Mouse (Mus musculus) midbrain, postnatal 0 days (tissue): ENCODE measurements around the gene Plekhg6. TPM values are rescaled to one million over a fixed set of nuclear protein-coding genes. Genes with fewer than 3 reads are reported as not detected.

ENCODE experiments used
- ATAC-seq: fragments of 200-750 bp; cut with Nextera tagmentation; 2 replicates; pipeline ENCODE4 v1.8.0; 2017; ENCODE audit warnings: moderate number of reproducible peaks, mild to moderate bottlenecking, moderate TSS enrichment, moderate library complexity; ENCODE audit not compliant: low FRiP score
- DNase-seq: peaks from one replicate; pipeline ENCODE4 v3.0.0-alpha.2; 2015; ENCODE audit warnings: low spot score
- H3K27ac ChIP-seq: fragments of 300-500 bp; sonication (generic); 2 replicates; pipeline ENCODE4 v1.5.1; 2014; ENCODE audit warnings: low read depth, mild to moderate bottlenecking, low read length, mixed read lengths
- H3K27me3 ChIP-seq: fragments of 300-500 bp; sonication (generic); 2 replicates; pipeline ENCODE4 v1.6.1; 2014; ENCODE audit warnings: low read length, control low read depth, mixed read lengths; ENCODE audit not compliant: insufficient read depth
- H3K36me3 ChIP-seq: fragments of 300-500 bp; sonication (generic); 2 replicates; pipeline ENCODE4 v1.6.1; 2014; ENCODE audit warnings: low read length, control low read depth, mixed read lengths; ENCODE audit not compliant: insufficient read depth
- H3K4me1 ChIP-seq: fragments of 300-500 bp; sonication (generic); 2 replicates; pipeline ENCODE4 v1.6.1; 2014; ENCODE audit warnings: mild to moderate bottlenecking, control low read depth, antibody characterized with exemption, low read length, mixed read lengths; ENCODE audit not compliant: insufficient read depth
- H3K4me2 ChIP-seq: fragments of 300-500 bp; sonication (generic); 2 replicates; pipeline ENCODE4 v1.6.1; 2014; ENCODE audit warnings: low read depth, mild to moderate bottlenecking, low read length, mixed read lengths; ENCODE audit not compliant: poor library complexity, severe bottlenecking
- H3K4me3 ChIP-seq: fragments of 300-500 bp; sonication (generic); 2 replicates; pipeline ENCODE4 v1.5.1; 2014; ENCODE audit warnings: low read depth, mild to moderate bottlenecking, low read length, moderate library complexity
- H3K9ac ChIP-seq: fragments of 300-500 bp; sonication (generic); replicated peaks from 2 replicates; pipeline ENCODE4 v1.6.1; 2014; ENCODE audit warnings: mild to moderate bottlenecking, low read length, moderate library complexity, mixed read lengths; ENCODE audit not compliant: poor library complexity, severe bottlenecking
- H3K9me3 ChIP-seq: fragments of 300-500 bp; sonication (generic); 2 replicates; pipeline ENCODE4 v1.6.1; 2016; ENCODE audit warnings: low read length, control low read depth
- CTCF ChIP-seq: IDR thresholded peaks from 2 replicates; pipeline ENCODE4 v1.5.1; 2016; ENCODE audit warnings: antibody characterized with exemption, mild to moderate bottlenecking
- WGBS: fragments of 180-500 bp; shearing (Covaris S2); extraction: QIAGEN DNeasy Blood & Tissue Kit; methylation state at CpG from one replicate; pipeline ENCODE4 v1.1.7; 2014; 5-methylcytosine and 5-hydroxymethylcytosine counted together
- polyA plus RNA-seq: library from polyadenylated mRNA; unstranded; fragments of >200 nt; fragmentation: Nextera tagmentation; extraction: Ambion mirVana; gene quantifications from 2 replicates; pipeline ENCODE4 v1.2.1, GENCODE M21; 2015
- total RNA-seq: library from RNA; depleted of rRNA; stranded (reverse); fragments of >200 nt; gene quantifications from 2 replicates; pipeline ENCODE4 v1.2.3, GENCODE M21; 2014; rRNA removed

The Plekhg6 gene
- total RNA-seq: 0.22 and 0.24 TPM in 2 replicates
- 0.35 and 0.54 TPM in 2 replicates for polyA plus RNA-seq

DNA sequence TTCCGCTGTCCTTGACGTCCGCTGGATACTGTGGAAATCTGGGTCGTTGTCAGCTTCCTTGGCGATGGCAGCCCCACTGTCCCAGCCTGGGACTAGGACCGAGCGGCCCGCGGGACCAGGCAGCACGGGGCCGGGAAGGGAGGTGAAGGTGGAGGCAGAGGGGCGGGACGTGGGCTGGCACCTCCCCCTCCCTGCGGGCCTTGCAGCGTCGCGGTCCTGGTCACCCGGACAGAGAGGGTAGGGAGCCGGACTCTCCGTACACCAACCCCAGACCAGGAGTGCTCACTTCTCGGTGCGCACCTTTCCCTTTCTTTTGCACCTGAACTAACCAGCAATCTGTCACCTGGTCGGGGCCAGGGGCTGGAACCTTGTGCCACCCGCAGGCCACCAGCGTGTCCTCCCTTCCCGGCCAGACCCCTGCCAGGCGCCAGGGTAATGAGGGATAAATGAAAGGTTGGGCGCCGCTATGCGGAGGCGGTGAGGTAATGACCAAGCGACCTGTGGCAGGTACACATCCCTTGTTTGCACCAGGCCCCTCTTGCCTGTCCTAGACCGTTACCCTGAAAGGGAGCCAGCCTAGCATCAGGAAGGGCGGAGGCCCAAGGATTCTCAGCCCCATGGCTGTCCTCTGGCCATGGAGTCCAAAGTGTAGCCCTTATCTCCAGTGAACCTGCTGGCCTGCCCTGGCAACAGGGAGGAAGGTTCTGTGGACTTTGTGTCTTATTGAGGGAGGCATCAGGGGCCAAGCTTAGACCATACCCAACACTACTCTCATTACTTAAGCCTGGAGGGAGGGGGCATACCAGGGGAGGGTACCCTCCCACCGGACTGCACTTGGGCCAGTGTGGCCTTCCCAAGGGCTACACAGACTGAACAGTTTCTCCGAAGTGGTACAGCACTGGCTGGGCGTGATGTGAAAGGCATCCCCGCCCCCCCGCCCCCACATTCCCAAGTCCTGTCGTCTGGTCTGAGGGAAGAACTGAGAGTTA lies at the start of gene Plekhg6:
Plekhg6 (minus strand) TSS at position 422 of the 989 bp plus-strand sequence.
- H3K4me1 ChIP-seq: peaks cover 8% of the 10 kb centered on the region; the same call in 1 of the 2 replicates
- peaks cover 49% of the 10 kb centered on the region for H3K27me3 ChIP-seq
- no peak within 1 kb of the TSS for H3K27ac ChIP-seq
- H3K4me3 ChIP-seq: peak within 1 kb of the TSS; percentile 37
- TF ChIP-seq CTCF: 0 out of 2 replicates have a peak, but pooled peaks have one; percentile 4
- ATAC-seq (peak; percentile 40), DNase-seq (no peak)
- H3K9ac ChIP-seq: peak within 1 kb of the TSS; percentile 46; the same call in 1 of the 2 replicates
- no peaks in the 10 kb centered on the region for H3K36me3 ChIP-seq
- WGBS: 14% methylated on average over 32 of the region's 40 CpGs
- H3K9me3 ChIP-seq: no peaks in the 10 kb centered on the region
- H3K4me2 ChIP-seq: peak within 1 kb of the TSS; percentile 69

DNA sequence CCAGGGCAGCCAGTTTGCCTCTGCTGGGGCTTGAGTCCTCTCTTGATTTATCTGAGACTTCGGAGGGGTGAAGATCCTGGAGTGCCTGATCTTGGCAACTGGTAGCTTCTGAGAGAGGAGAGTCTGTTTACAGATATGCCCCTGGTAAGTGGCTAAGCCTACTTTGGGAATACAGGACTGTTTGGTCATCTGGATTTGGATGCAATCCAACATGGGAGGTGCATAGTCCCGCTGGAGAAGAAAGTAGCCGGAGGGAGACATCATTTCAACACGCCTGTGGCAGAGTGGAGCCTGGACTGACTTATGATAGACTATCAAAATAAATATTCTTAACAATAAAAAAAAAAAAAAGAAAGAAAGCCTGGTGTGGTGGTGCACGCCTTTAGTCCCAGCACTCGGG lies 49.1 kb upstream of the Plekhg6 start:
- WGBS: 77% methylated on average over 6 of the region's 6 CpGs
- Histone ChIP-seq H3K27me3 (no peaks in the 10 kb centered on the region), H3K27ac (no peak overlapping the region), H3K4me3 (no peak overlapping the region), H3K4me2 (no peak overlapping the region), H3K4me1 (no peaks in the 10 kb centered on the region; the same call in 1 of the 2 replicates), H3K9me3 (no peaks in the 10 kb centered on the region), H3K36me3 (no peaks in the 10 kb centered on the region), H3K9ac (no peak overlapping the region)
- DNase-seq (no peak), ATAC-seq (no peak)
- no peak for TF ChIP-seq CTCF

DNA sequence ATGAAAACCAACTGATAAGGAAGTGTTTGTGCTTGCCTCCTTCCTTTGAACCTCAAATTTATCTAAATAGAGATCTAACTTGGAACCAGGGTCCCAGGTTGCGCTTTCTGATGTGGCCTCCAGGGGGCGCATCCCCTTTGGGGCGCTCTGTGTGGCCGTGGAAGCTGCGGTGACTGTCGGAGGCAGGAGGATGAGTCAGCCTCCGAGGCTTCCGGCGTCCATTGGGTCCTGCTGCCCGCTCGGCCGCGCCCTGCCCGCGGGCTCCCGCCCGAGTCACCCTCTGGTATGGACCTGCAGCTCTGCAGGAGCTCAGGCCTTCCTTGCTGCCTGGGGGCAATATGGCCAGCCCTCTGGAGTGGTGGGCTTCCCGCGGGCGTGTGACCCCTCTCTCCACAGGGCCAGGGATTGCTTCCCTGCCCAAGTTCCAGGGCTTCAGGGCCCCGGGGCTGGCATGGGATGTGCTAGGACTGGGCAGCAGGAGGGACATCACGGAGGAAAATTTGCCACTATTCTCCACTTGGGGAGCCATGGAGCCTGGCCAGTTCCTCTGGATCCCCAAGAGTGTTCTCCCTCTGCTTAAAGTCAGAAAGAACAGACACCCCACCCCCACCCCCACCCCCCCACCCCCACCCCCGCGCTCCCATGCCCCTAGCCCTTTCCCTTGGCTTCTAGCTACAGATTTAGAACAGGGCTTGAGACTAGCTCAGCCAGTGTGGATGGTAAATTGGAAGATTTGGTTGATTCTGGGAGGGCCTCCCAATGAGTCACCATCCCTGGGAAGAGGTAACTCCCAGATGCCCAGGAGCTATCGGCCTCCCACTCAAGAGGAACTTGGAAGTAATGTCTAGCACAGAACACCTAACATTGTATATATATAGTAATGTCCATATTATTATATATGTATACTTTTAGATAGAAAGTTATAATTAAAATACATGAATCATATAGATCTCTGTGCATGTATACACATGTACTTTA lies 46.1 kb upstream of the Plekhg6 start:
- no peaks in the 10 kb centered on the region for H3K36me3 ChIP-seq
- no peaks in the 10 kb centered on the region for H3K9me3 ChIP-seq
- 3% methylated on average over 25 of the region's 25 CpGs for WGBS
- peak overlapping the region; percentile 36 for H3K4me3 ChIP-seq
- ATAC-seq: peak; percentile 89
- TF ChIP-seq CTCF: peak; percentile 86
- no peak overlapping the region for H3K27ac ChIP-seq
- H3K4me2 ChIP-seq: peak overlapping the region; percentile 74
- H3K9ac ChIP-seq: 0 out of 2 replicates have a peak overlapping the region, but pooled peaks have one; percentile 40
- peak; percentile 80 for DNase-seq
- H3K27me3 ChIP-seq: 0 out of 2 replicates have a peak, but pooled peaks cover 6% of the 10 kb centered on the region
- no peaks in the 10 kb centered on the region; the same call in none of the 2 replicates for H3K4me1 ChIP-seq

DNA sequence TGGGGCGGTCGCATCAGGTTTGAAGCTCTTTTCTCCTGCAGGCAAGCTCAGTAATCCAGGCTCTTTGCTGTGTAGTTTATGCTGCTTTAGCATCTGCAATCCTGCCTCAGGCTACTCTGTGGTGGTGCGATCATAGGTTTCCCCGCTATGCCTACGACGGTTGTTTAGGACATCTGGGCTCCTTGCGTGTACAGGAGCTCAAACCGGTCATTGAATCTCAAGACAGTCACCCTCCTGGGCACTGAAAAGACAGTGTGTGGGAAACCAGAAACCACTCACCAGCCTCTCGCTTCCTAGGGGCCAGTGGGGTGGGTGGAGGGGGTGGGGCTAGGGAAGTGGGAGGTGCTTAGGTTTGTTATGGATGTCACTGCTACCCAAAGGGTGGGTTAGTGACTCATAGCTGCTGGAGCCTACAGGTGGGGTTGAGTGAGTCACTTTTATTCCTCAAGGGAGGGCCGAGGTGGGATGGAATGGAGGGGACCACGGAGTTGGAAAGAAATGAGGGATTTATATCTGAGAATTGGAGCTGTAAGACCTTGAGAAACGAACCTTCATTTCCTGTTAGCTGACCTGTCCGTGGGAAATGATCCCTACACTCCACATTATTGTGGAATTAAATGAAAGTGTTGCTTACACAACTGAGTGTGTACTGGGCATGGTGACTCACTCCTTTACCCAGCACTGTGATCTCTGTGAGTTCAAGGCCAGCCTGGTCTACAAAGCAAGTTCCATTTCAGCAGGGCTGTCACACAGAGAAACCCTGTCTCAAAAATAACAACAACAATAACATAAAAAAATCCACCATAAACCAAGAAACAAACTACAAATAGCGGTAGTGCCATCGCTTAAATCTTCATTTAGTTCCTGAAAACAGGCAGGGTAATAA lies 44.9 kb upstream of the Plekhg6 start:
- no peak overlapping the region for H3K4me2 ChIP-seq
- no peak for TF ChIP-seq CTCF
- no peak overlapping the region for H3K9ac ChIP-seq
- WGBS: 61% methylated on average over 15 of the region's 15 CpGs
- H3K9me3 ChIP-seq: no peaks in the 10 kb centered on the region
- no peaks in the 10 kb centered on the region; the same call in none of the 2 replicates for H3K4me1 ChIP-seq
- no peak overlapping the region for H3K4me3 ChIP-seq
- 0 out of 2 replicates have a peak, but pooled peaks cover 6% of the 10 kb centered on the region for H3K27me3 ChIP-seq
- no peaks in the 10 kb centered on the region for H3K36me3 ChIP-seq
- no peak overlapping the region for H3K27ac ChIP-seq
- ATAC-seq (no peak), DNase-seq (no peak)

DNA sequence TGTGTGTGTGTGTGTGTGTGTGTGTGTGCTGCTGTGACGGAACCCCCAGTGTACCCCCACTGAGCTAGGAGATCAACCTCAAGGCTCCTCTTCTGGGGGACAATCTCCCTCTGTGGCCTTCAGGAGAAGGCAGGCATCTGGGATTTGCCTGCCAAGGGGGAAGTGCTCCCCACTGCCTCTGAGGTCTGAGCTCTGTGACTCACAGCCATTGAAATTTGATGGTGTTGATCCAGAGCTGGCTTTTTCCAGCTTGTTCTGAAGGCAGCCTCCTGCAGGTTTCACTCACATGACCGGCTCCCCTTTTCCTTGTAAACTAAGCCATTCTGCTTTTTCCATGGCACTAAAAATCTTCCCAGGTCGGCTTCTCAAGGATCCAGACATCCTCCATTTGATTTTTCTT lies 43.6 kb upstream of the Plekhg6 start:
- 79% methylated on average over 3 of the region's 3 CpGs for WGBS
- Histone ChIP-seq H3K27ac (no peak overlapping the region), H3K9ac (no peak overlapping the region), H3K36me3 (no peaks in the 10 kb centered on the region), H3K4me2 (no peak overlapping the region), H3K27me3 (0 out of 2 replicates have a peak, but pooled peaks cover 6% of the 10 kb centered on the region), H3K4me3 (no peak overlapping the region), H3K4me1 (no peaks in the 10 kb centered on the region; the same call in none of the 2 replicates), H3K9me3 (no peaks in the 10 kb centered on the region)
- ATAC-seq (no peak), DNase-seq (no peak)
- no peak for TF ChIP-seq CTCF
